Mouse (Mus musculus): Measurements from ENCODE around the gene Tiam1.

Tiam1 gene

GRCm38 (mm10) chr16:90144541-90144940, 972 bp upstream of the Tiam1 start:
- DNase-seq (ENCODE audit: low read depth in 1 of 2, low spot score in 2 of 2), result no peak

- DNase-seq (ENCODE audit: low read depth in 1 of 2, low spot score in 2 of 2), result no peak
Observed at GRCm38 (mm10) chr16:90143416-90143759, 181 bp downstream of the Tiam1 start.

GRCm38 (mm10) chr16:90142574-90143415, 774 bp downstream of the Tiam1 start:
- DNase-seq (ENCODE audit: low read depth in 1 of 2, low spot score in 2 of 2), result no peak

GRCm38 (mm10) chr16:90142247-90142573, 1.4 kb downstream of the Tiam1 start:
- DNase-seq (ENCODE audit: low read depth in 1 of 2, low spot score in 2 of 2), result no peak

GRCm38 (mm10) chr16:90141556-90141955, 2.0 kb downstream of the Tiam1 start:
- no peak for DNase-seq (ENCODE audit: low read depth in 1 of 2, low spot score in 2 of 2)

GRCm38 (mm10) chr16:90140571-90140970, 3.0 kb downstream of the Tiam1 start:
- no peak for DNase-seq (ENCODE audit: low read depth in 1 of 2, low spot score in 2 of 2)

GRCm38 (mm10) chr16:90139696-90140095, 3.9 kb downstream of the Tiam1 start:
- DNase-seq (ENCODE audit: low read depth in 1 of 2, low spot score in 2 of 2), result no peak

- DNase-seq (ENCODE audit: low read depth in 1 of 2, low spot score in 2 of 2), result no peak
Observed at GRCm38 (mm10) chr16:90138151-90138550, 5.4 kb downstream of the Tiam1 start.

GRCm38 (mm10) chr16:90137175-90137574, 6.4 kb downstream of the Tiam1 start:
- no peak for DNase-seq (ENCODE audit: low read depth in 1 of 2, low spot score in 2 of 2)

- no peak for DNase-seq (ENCODE audit: low read depth in 1 of 2, low spot score in 2 of 2)
Observed at GRCm38 (mm10) chr16:90135580-90135979, 8.0 kb downstream of the Tiam1 start.

- no peak for DNase-seq (ENCODE audit: low read depth in 1 of 2, low spot score in 2 of 2)
Observed at GRCm38 (mm10) chr16:90134351-90134750, 9.2 kb downstream of the Tiam1 start.

- no peak for DNase-seq (ENCODE audit: low read depth in 1 of 2, low spot score in 2 of 2)
Observed at GRCm38 (mm10) chr16:90132816-90133215, 10.8 kb downstream of the Tiam1 start.

- no peak for DNase-seq (ENCODE audit: low read depth in 1 of 2, low spot score in 2 of 2)
Observed at GRCm38 (mm10) chr16:90132331-90132730, 11.2 kb downstream of the Tiam1 start.

GRCm38 (mm10) chr16:90128817-90129587, 14.6 kb downstream of the Tiam1 start:
- no peak for DNase-seq (ENCODE audit: low read depth in 1 of 2, low spot score in 2 of 2)

GRCm38 (mm10) chr16:90128361-90128760, 15.2 kb downstream of the Tiam1 start:
- DNase-seq (ENCODE audit: low read depth in 1 of 2, low spot score in 2 of 2), result no peak

- no peak for DNase-seq (ENCODE audit: low read depth in 1 of 2, low spot score in 2 of 2)
Observed at GRCm38 (mm10) chr16:90125318-90126314, 18.0 kb downstream of the Tiam1 start.

GRCm38 (mm10) chr16:90123091-90123490, 20.5 kb downstream of the Tiam1 start:
- no peak for DNase-seq (ENCODE audit: low read depth in 1 of 2, low spot score in 2 of 2)

GRCm38 (mm10) chr16:90122439-90122838, 21.1 kb downstream of the Tiam1 start:
- no peak for DNase-seq (ENCODE audit: low read depth in 1 of 2, low spot score in 2 of 2)

GRCm38 (mm10) chr16:90121799-90122198, 21.8 kb downstream of the Tiam1 start:
- DNase-seq (ENCODE audit: low read depth in 1 of 2, low spot score in 2 of 2), result no peak

- no peak for DNase-seq (ENCODE audit: low read depth in 1 of 2, low spot score in 2 of 2)
Observed at GRCm38 (mm10) chr16:90119969-90120368, 23.6 kb downstream of the Tiam1 start.

- no peak for DNase-seq (ENCODE audit: low read depth in 1 of 2, low spot score in 2 of 2)
Observed at GRCm38 (mm10) chr16:90116637-90117182, 26.9 kb downstream of the Tiam1 start.
